Mouse (Mus musculus) liver, postnatal 0 days (tissue): Measurements from ENCODE around the gene Mettl17.

Experiments used
- CTCF ChIP-seq: sonication (generic); IDR thresholded peaks from 2 replicates; pipeline ENCODE4 v1.5.1; 2016; ENCODE audit warnings: antibody characterized with exemption, low read depth
- EP300 ChIP-seq: IDR thresholded peaks from 2 replicates; pipeline ENCODE4 v1.6.1; 2016; ENCODE audit warnings: antibody characterized with exemption, low read depth, mild to moderate bottlenecking

- TF ChIP-seq CTCF: no peak
- TF ChIP-seq EP300: no peak
Observed at GRCm38 (mm10) chr14:51896539-51897170, 12.0 kb downstream of the Mettl17 start.
